Mouse (Mus musculus): Measurements from ENCODE around the gene Tedc1.

- TF ChIP-seq CTCF (IDR thresholded peaks at IDR 0.05; ENCODE audit: control insufficient read depth, insufficient read depth, insufficient read length) (no peak), MYOD1 (IDR thresholded peaks at IDR 0.05; ENCODE audit: control insufficient read depth, insufficient read length, low read depth) (no peak), USF1 (IDR thresholded peaks at IDR 0.05; ENCODE audit: low read depth) (no peak)
Observed at GRCm38 (mm10) chr12:113203522-113203921, 47.3 kb downstream of the Tedc1 start.

All from C2C12 (cell line).